Mouse (Mus musculus) heart, embryonic 16.5 days (tissue): ENCODE measurements around the gene Ap1ar. TPM values are rescaled to one million over a fixed set of nuclear protein-coding genes. Genes with fewer than 3 reads are reported as not detected.

ENCODE experiments used
- ATAC-seq: fragments of 200-750 bp; cut with Nextera tagmentation; replicated peaks from 2 replicates; pipeline ENCODE4 v1.8.0; 2017; ENCODE audit warnings: moderate number of reproducible peaks; ENCODE audit not compliant: insufficient read depth, low FRiP score; ENCODE audit errors: extremely low read depth
- H3K27ac ChIP-seq: fragments of 300-500 bp; sonication (generic); 2 replicates; pipeline ENCODE4 v1.5.1; 2014; ENCODE audit warnings: mild to moderate bottlenecking, low read length, control low read depth, moderate library complexity
- H3K27me3 ChIP-seq: fragments of 300-500 bp; sonication (generic); 2 replicates; pipeline ENCODE4 v1.6.1; 2014; ENCODE audit warnings: low read length, mixed read lengths; ENCODE audit not compliant: control insufficient read depth, insufficient read depth
- H3K36me3 ChIP-seq: fragments of 300-500 bp; sonication (generic); 2 replicates; pipeline ENCODE4 v1.6.1; 2014; ENCODE audit not compliant: control insufficient read depth, insufficient read depth
- H3K4me1 ChIP-seq: fragments of 300-500 bp; sonication (generic); 2 replicates; pipeline ENCODE4 v1.6.1; 2014; ENCODE audit warnings: low read length, mixed read lengths; ENCODE audit not compliant: control insufficient read depth, insufficient read depth
- H3K4me2 ChIP-seq: fragments of 300-500 bp; sonication (generic); 2 replicates; pipeline ENCODE4 v1.6.1; 2014; ENCODE audit warnings: low read depth, mild to moderate bottlenecking, control low read depth, low read length
- H3K4me3 ChIP-seq: fragments of 300-500 bp; sonication (generic); 2 replicates; pipeline ENCODE4 v1.5.1; 2014; ENCODE audit warnings: mild to moderate bottlenecking, control low read depth, low read length
- H3K9ac ChIP-seq: fragments of 300-500 bp; sonication (generic); 2 replicates; pipeline ENCODE4 v1.6.1; 2014; ENCODE audit warnings: low read length, control low read depth
- H3K9me3 ChIP-seq: fragments of 300-500 bp; sonication (generic); replicated peaks from 2 replicates; pipeline ENCODE4 v1.6.1; 2016; ENCODE audit warnings: low read length; ENCODE audit not compliant: control insufficient read depth
- WGBS: fragments of 180-500 bp; shearing (Covaris S2); extraction: QIAGEN DNeasy Blood & Tissue Kit; methylation state at CpG from one replicate; pipeline ENCODE4 v1.1.7; 2014; 5-methylcytosine and 5-hydroxymethylcytosine counted together
- polyA plus RNA-seq: library from polyadenylated mRNA; unstranded; fragments of >200 nt; fragmentation: Nextera tagmentation; extraction: Ambion mirVana; gene quantifications from 2 replicates; pipeline ENCODE4 v1.2.1, GENCODE M21; 2015

Gene Ap1ar
- polyA plus RNA-seq, 1 experiment from 2014 or later, result 31.6 TPM

DNA sequence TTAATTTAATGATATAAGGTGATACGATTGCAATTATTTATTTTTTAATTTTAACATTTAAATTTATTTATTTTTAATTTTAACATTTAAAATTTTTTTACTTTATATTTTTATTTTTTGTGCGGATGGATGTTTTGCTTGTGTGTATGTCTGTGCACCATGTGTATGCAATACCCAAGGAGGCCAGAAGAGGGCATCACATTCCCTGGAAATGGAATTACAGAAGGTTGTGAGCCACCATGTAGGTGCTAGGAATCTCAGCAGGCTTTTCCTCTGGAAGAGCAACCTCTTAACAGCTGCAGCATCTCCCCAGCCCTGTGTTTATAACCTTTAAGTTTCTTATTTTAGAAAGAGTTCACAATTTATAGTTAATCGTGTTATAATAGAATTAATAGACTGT is 41.6 kb downstream of the Ap1ar start:
- 91% methylated on average over 3 of the region's 3 CpGs for WGBS
- H3K27ac ChIP-seq, result no peak overlapping the region
- no peak overlapping the region for H3K9ac ChIP-seq
- H3K27me3 ChIP-seq, result no peaks in the 10 kb centered on the region
- no peak overlapping the region for H3K4me3 ChIP-seq
- H3K9me3 ChIP-seq, result peaks cover 3% of the 10 kb centered on the region; the same call in 1 of the 2 replicates
- H3K4me1 ChIP-seq, result no peaks in the 10 kb centered on the region; the same call in 1 of the 2 replicates
- ATAC-seq, result no peak
- no peak overlapping the region for H3K4me2 ChIP-seq
- H3K36me3 ChIP-seq, result no peaks in the 10 kb centered on the region

DNA sequence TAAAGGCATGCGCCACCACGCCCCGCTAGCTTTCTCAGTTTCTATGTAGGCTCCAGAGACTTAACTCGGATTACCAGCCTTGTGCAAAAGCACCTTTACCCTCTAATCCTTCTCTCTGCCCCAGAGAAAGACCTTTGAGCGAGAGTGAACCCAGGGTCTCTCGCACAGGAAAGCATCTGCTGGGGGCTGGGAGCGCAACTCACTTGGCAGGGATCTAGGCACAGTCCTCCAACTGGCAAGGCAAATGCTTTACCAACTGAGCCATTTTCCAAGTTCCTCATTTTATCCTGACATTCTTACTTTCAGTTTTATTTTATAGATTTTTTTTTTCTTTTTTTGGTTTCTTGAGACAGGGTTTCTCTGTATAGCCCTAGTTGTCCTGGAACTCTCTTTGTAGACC is 44.3 kb downstream of the Ap1ar start:
- Histone ChIP-seq H3K27me3 (peaks cover 6% of the 10 kb centered on the region; the same call in 1 of the 2 replicates), H3K9me3 (peaks cover 3% of the 10 kb centered on the region; the same call in 1 of the 2 replicates), H3K4me1 (peaks cover 3% of the 10 kb centered on the region), H3K27ac (no peak overlapping the region), H3K4me2 (no peak overlapping the region), H3K4me3 (no peak overlapping the region), H3K36me3 (no peaks in the 10 kb centered on the region), H3K9ac (no peak overlapping the region)
- ATAC-seq, result no peak
- WGBS, result 83% methylated on average over 7 of the region's 7 CpGs

DNA sequence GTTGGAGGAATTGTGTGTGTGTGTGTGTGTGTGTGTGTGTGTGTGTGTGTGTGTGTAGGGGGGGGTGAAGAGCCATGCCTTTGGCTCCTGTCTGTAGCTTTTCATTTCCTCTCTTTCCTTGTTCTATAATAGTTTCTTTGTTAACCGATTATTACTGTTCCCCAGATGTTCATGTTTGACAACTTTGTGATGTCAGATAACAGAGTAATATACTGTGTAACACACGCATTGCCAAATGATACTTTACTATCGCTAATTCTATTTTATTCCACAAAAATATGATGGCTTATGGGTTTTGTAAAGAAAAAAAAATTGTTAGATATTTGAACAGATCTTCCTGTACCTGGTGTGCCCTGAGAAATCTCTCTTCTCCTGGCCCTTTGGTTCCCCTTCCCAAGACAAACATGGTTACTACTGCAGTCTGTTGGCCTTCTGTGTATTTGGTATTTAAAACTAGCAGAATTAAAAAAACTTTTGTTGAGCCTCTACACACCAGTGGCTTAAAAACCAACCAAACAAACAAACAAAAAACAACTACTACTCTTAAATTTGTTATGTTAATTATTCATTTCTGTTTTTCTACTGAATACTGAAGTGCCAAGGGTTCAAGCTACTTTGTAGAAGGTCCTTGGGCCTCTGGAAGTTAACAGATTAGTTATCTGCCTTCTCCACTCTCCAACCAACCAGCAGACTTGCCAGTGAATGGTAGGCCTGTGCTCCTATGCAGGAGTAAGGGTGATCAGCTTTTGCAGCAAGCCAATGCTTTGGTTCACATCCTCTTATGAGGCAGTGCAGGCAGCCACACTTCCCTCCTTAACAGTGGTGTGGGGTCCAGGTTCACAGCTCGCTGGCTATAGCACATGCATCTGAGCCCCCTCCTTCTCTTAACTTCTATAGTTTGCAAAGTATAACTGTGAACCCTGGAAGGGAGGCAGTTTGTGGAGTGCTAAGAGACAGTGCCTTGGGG is 45.4 kb downstream of the Ap1ar start:
- H3K9ac ChIP-seq, result no peak overlapping the region
- H3K4me2 ChIP-seq, result peak overlapping the region; percentile 100; the same call in 1 of the 2 replicates
- H3K4me3 ChIP-seq, result peak overlapping the region; percentile 73; the same call in 1 of the 2 replicates
- whole genome bisulfite sequencing, result 61% methylated on average over 4 of the region's 4 CpGs
- no peaks in the 10 kb centered on the region for H3K36me3 ChIP-seq
- H3K4me1 ChIP-seq, result peaks cover 3% of the 10 kb centered on the region
- ATAC-seq, result no peak
- H3K9me3 ChIP-seq, result peaks cover 3% of the 10 kb centered on the region; the same call in 1 of the 2 replicates
- H3K27me3 ChIP-seq, result peaks cover 6% of the 10 kb centered on the region; the same call in 1 of the 2 replicates
- H3K27ac ChIP-seq, result no peak overlapping the region

DNA sequence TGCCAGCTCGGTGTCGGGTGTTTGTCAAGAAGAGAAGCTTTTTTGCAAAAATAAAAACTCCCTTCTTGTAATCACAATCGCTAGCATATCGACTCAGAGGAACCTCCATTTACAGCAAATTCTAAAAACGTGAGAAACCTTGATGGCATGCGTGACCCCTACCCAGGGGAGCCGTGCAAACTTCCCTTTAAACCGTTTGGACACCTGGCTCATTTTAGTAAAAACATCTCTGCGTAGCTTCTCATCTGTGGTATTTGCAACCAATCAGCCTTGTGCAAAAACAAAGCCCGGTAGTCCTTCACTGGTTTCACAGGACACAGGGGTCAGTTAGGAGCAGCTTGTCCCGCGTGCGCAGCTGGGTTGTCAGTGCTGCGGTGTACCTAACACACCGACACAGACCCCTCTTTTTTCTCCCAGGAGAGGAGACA is 46.3 kb downstream of the Ap1ar start:
- WGBS, result 3% methylated on average over 15 of the region's 15 CpGs
- Histone ChIP-seq H3K4me1 (peaks cover 3% of the 10 kb centered on the region), H3K36me3 (no peaks in the 10 kb centered on the region), H3K4me3 (peak overlapping the region; percentile 73), H3K9me3 (peaks cover 3% of the 10 kb centered on the region; the same call in 1 of the 2 replicates), H3K9ac (peak overlapping the region; percentile 75), H3K27me3 (peaks cover 6% of the 10 kb centered on the region; the same call in 1 of the 2 replicates), H3K27ac (0 out of 2 replicates have a peak overlapping the region, but pooled peaks have one; percentile 52), H3K4me2 (peak overlapping the region; percentile 100)
- ATAC-seq, result no peak

- Histone ChIP-seq H3K27ac (peak overlapping the region; percentile 52; the same call in 1 of the 2 replicates), H3K4me2 (peak overlapping the region; percentile 100), H3K9me3 (no peaks in the 10 kb centered on the region), H3K27me3 (peaks cover 6% of the 10 kb centered on the region; the same call in 1 of the 2 replicates), H3K36me3 (no peaks in the 10 kb centered on the region), H3K4me3 (peak overlapping the region; percentile 73), H3K9ac (peak overlapping the region; percentile 75), H3K4me1 (peaks cover 3% of the 10 kb centered on the region)
- WGBS, result under 1% methylated on average over 36 of the region's 36 CpGs
- peak; percentile 72 for ATAC-seq
These were observed 46.9 kb downstream of the Ap1ar start for GRCm38 (mm10) chr3:127790234-127791055.

DNA sequence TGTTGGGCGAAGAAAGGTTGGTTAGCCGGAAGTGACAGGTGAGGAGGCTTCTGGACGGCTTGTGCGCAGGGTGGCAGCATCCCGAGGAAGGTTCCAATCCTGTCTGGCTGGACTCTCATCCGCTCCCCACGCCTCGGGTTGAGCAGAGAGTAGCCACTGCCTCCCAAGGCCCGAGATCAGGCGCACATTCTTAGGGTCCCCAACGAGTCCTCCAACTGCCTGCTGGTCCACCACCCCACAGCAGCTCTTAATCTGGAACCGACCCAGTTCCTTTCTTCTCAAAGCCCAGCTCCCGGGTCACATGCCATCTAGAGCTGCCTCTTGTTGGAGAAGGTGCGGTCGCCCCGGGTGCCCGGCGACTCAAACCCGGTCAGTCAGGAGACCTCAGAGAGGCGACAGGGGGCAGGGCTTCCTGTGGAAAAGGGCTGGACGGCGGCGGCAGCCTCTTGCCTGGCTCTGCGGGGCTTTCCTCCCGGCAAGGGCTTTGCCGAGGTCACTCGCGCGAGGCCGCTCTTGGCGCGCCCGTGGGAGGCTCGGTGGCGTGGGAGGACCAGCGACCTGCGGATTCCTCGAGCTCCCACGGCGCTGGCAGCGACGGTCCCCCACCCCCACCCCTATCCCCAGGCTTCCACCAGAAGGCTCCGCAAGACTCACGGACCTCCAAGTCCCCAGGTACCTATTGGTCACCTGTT is 47.7 kb downstream of the Ap1ar start, which contains the start of gene Tifa:
Gene Tifa (plus strand): TSS at position 306 of the 692 bp plus-strand sequence.
- Histone ChIP-seq H3K9ac (peak within 1 kb of the TSS; percentile 75), H3K4me3 (peak within 1 kb of the TSS; percentile 73), H3K9me3 (no peaks in the 10 kb centered on the region), H3K27ac (peak within 1 kb of the TSS; percentile 52; the same call in 1 of the 2 replicates), H3K27me3 (peaks cover 6% of the 10 kb centered on the region; the same call in 1 of the 2 replicates), H3K36me3 (no peaks in the 10 kb centered on the region), H3K4me1 (peaks cover 3% of the 10 kb centered on the region), H3K4me2 (peak within 1 kb of the TSS; percentile 100)
- ATAC-seq, result peak; percentile 61
- WGBS, result 1% methylated on average over 44 of the region's 44 CpGs

DNA sequence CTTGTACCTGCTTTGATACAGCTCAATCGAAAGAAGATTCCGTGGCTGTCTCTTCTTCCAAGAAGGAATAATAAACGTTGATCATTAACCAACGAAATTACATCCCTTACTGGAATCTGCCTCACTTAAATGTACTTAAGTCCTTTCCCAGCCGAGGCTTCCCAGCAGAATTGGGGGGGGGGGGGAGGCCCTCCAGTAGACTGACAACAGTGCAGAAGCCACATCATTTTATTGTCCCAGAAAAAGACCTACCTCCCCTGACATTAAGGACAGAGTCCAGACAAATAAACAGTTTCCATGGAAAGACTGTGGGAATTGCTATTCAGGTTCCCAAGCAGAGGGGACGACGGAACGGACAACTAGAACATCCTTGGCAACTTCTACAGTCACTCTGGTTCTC is 48.4 kb downstream of the Ap1ar start:
- H3K27me3 ChIP-seq, result peaks cover 6% of the 10 kb centered on the region; the same call in 1 of the 2 replicates
- no peak overlapping the region for H3K27ac ChIP-seq
- 26% methylated on average over 8 of the region's 8 CpGs for WGBS
- peaks cover 3% of the 10 kb centered on the region for H3K4me1 ChIP-seq
- no peaks in the 10 kb centered on the region for H3K36me3 ChIP-seq
- H3K4me3 ChIP-seq, result peak overlapping the region; percentile 73
- peak overlapping the region; percentile 100; the same call in 1 of the 2 replicates for H3K4me2 ChIP-seq
- H3K9ac ChIP-seq, result no peak overlapping the region
- no peaks in the 10 kb centered on the region for H3K9me3 ChIP-seq
- ATAC-seq, result no peak

DNA sequence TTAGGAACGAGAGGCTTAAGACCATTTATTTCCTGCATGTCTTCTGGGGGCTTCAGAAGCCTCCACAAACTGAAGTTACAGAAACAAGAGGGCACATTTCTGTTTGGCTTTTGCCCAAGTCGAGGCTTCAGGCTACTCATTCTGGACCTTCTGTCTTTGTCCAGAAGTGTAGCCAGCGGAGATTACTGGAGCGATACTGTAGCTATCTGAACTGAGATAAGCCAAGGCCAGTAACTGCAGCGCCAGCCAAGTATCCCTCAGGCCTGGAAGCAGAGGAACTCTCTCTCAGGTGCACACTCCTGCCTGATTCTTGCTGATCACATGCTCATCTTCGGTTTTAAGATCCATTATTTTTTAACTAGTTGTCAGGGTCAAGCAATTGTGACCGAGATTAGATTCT is 49.3 kb downstream of the Ap1ar start:
- Histone ChIP-seq H3K9ac (no peak overlapping the region), H3K4me3 (no peak overlapping the region), H3K9me3 (no peaks in the 10 kb centered on the region), H3K36me3 (no peaks in the 10 kb centered on the region), H3K27me3 (peaks cover 6% of the 10 kb centered on the region; the same call in 1 of the 2 replicates), H3K4me1 (peaks cover 3% of the 10 kb centered on the region), H3K27ac (no peak overlapping the region), H3K4me2 (no peak overlapping the region)
- 46% methylated on average over 7 of the region's 7 CpGs for WGBS
- ATAC-seq, result no peak
